Mouse (Mus musculus): ENCODE data around the gene Thrap3. TPM values are rescaled to one million over a fixed set of nuclear protein-coding genes. Genes with fewer than 3 reads are reported as not detected.
A peak's percentile ranks its signal among the peaks of the same experiment; 100 is the strongest.

The Thrap3 gene
- total and polyA plus RNA-seq, 3 experiments, result 37.9 to 118 (median 100) TPM

DNA sequence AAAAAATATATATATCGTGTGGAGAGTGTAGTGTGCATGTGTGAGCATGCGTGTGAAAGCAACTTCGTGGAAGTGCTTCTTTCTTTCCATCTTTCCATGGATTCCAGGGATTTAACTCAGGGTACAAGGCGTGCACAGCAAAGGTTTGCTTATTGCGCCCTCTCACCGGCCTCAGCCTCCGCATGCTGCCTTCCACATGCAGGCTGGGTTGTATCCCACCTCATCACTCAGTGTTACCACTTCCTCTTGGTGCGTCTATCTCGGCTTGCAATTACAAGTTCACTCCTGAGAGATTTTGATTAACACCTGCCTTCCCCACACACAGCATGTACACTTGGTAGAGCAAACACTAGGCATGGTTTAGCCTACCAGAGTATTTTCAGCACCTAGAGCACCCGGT is 32.6 kb upstream of the Thrap3 start:
- H3K27ac ChIP-seq, result no peak overlapping the region
- WGBS, result 76% methylated on average over 10 of the region's 10 CpGs
- intact Hi-C loops (cut with DNase I), result no loop called here
- no peak overlapping the region for H3K9ac ChIP-seq (ENCODE audit: low read depth, low read length)
- TF ChIP-seq EP300 (IDR thresholded peaks at IDR 0.05; ENCODE audit: insufficient read depth, low read depth, low read length) (no peak), CTCF (IDR thresholded peaks at IDR 0.05) (no peak), POLR2A (IDR thresholded peaks at IDR 0.05; ENCODE audit: insufficient read depth, low read depth, low read length) (no peak)
- H3K36me3 ChIP-seq (ENCODE audit: control insufficient read depth, insufficient read depth, low read length), result peaks cover 18% of the 10 kb centered on the region
- H3K79me2 ChIP-seq (replicated peaks; ENCODE audit: control insufficient read depth, insufficient read depth, low read length), result no peaks in the 10 kb centered on the region
- peaks cover 8% of the 10 kb centered on the region for H3K4me1 ChIP-seq (ENCODE audit: control insufficient read depth, insufficient read depth, low read length)
- no peak for DNase-seq
- no peaks in the 10 kb centered on the region for H3K27me3 ChIP-seq (ENCODE audit: control insufficient read depth, insufficient read depth, low read length)
- H3K4me3 ChIP-seq, result no peak overlapping the region

DNA sequence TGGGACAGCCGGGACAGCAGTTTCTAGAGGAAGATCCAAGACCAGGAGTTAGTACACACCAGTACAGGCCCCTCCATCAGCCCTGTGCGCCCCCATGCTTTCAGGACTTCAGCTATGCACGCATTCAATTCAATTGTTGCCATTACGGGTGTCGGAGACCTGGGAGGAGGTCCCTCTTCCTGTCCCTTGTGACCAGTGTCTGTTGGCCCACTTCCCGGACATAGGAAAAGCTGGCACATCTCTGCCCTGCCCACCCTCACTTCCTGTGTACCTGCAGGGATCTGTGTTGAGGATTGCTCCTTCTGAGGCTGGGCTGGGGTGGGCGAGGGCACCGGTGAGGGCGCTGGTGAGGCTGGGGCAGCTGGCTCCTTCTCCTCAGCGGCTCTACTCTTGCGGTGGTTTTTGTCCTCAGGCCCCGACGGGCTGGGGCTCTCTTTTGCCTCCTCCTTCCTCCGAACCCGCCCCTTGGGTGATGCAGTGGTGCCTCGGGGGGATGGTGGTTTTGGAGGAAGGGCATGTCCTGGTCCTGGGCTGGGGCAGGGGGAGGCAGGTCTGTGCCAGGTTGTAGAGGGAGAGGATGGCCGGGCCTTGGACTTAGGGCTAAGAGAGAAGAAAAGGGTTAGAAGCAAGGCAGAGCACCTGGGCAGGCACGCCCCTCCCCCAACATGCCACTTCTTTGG is 32.1 kb upstream of the Thrap3 start:
- peaks cover 8% of the 10 kb centered on the region for H3K4me1 ChIP-seq (ENCODE audit: control insufficient read depth, insufficient read depth, low read length)
- H3K27ac ChIP-seq, result peak overlapping the region; percentile 43
- no peak overlapping the region for H3K9ac ChIP-seq (ENCODE audit: low read depth, low read length)
- intact Hi-C loops (cut with DNase I), result no loop called here
- H3K27me3 ChIP-seq (ENCODE audit: control insufficient read depth, insufficient read depth, low read length), result no peaks in the 10 kb centered on the region
- no peak for TF ChIP-seq CTCF (IDR thresholded peaks at IDR 0.05)
- TF ChIP-seq POLR2A (IDR thresholded peaks at IDR 0.05; ENCODE audit: insufficient read depth, low read depth, low read length), result no peak
- no peak for TF ChIP-seq EP300 (IDR thresholded peaks at IDR 0.05; ENCODE audit: insufficient read depth, low read depth, low read length)
- 51% methylated on average over 18 of the region's 18 CpGs for WGBS
- no peak overlapping the region for H3K4me3 ChIP-seq
- no peaks in the 10 kb centered on the region for H3K79me2 ChIP-seq (replicated peaks; ENCODE audit: control insufficient read depth, insufficient read depth, low read length)
- peaks cover 16% of the 10 kb centered on the region for H3K36me3 ChIP-seq (ENCODE audit: control insufficient read depth, insufficient read depth, low read length)
- peak in 1 of 2 experiments; percentile 33 for DNase-seq

DNA sequence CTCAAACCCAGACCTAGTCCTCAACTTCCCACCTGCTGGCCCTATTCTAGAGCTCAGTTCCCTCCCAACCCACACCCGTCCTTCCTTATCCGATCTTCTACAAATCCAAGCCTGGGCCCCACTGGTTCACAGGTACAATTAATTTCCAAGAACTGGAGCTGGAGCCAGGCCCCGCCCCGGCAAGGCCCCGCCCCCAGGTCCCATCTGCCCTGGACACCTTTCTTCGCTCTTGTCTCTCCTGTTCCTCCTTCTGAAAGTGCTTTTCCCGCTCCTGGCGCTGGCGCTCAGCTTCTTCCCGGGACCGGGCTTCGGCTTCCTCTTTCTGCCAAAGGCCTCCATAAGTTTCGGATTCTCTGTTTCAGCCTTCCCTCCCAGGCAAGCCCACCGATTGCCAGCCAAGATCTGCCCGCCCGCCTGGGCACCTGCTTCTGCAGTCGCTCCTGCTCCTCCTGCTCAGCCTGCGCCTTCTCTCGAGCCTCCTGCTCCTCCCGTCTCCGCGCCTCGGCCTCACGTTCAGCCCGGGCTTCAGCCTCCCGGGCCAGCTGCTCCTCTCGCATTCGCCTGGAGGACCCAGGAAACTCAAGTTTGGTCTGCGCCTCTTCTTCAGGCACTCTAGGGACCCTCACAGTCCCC is 31.2 kb upstream of the Thrap3 start:
- TF ChIP-seq POLR2A (IDR thresholded peaks at IDR 0.05; ENCODE audit: insufficient read depth, low read depth, low read length) (no peak), EP300 (IDR thresholded peaks at IDR 0.05; ENCODE audit: insufficient read depth, low read depth, low read length) (no peak), CTCF (IDR thresholded peaks at IDR 0.05) (no peak)
- WGBS, result 90% methylated on average over 29 of the region's 29 CpGs
- Histone ChIP-seq H3K4me1 (ENCODE audit: control insufficient read depth, insufficient read depth, low read length) (peaks cover 6% of the 10 kb centered on the region), H3K79me2 (replicated peaks; ENCODE audit: control insufficient read depth, insufficient read depth, low read length) (no peaks in the 10 kb centered on the region), H3K4me3 (no peak overlapping the region), H3K9ac (ENCODE audit: low read depth, low read length) (no peak overlapping the region), H3K27ac (peak overlapping the region; percentile 28), H3K36me3 (ENCODE audit: control insufficient read depth, insufficient read depth, low read length) (peaks cover 10% of the 10 kb centered on the region), H3K27me3 (ENCODE audit: control insufficient read depth, insufficient read depth, low read length) (no peaks in the 10 kb centered on the region)
- intact Hi-C loops (cut with DNase I), result no loop called here
- DNase-seq, result peak in 1 of 2 experiments; percentile 26

DNA sequence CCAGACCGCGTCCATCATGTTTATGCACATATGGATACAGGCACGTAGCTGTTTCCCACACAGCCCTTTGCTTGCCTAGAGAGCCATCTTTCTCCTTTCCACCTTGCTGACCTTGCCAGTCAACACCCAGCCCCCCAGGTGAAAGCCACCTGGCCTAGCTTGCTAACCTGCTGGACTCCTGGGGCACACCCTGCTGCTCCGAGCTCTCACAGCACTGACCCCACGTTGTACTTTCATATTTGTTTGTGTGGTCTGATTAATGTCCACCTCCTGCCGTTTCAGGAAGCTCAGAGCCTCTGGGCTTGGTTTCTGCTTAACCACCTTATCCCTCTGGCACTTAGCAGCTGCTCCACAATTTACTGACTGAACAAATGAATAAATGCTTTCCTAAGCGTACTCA is 27.3 kb upstream of the Thrap3 start:
- Histone ChIP-seq H3K9ac (ENCODE audit: low read depth, low read length) (no peak overlapping the region), H3K4me1 (ENCODE audit: control insufficient read depth, insufficient read depth, low read length) (peaks cover 5% of the 10 kb centered on the region), H3K36me3 (ENCODE audit: control insufficient read depth, insufficient read depth, low read length) (no peaks in the 10 kb centered on the region), H3K27me3 (ENCODE audit: control insufficient read depth, insufficient read depth, low read length) (no peaks in the 10 kb centered on the region), H3K79me2 (replicated peaks; ENCODE audit: control insufficient read depth, insufficient read depth, low read length) (no peaks in the 10 kb centered on the region), H3K4me3 (no peak overlapping the region), H3K27ac (no peak overlapping the region)
- 62% methylated on average over 7 of the region's 7 CpGs for WGBS
- DNase-seq, result no peak
- TF ChIP-seq POLR2A (IDR thresholded peaks at IDR 0.05; ENCODE audit: insufficient read depth, low read depth, low read length) (no peak), CTCF (IDR thresholded peaks at IDR 0.05) (no peak), EP300 (IDR thresholded peaks at IDR 0.05; ENCODE audit: insufficient read depth, low read depth, low read length) (no peak)
- intact Hi-C loops (cut with DNase I), result no loop called here

DNA sequence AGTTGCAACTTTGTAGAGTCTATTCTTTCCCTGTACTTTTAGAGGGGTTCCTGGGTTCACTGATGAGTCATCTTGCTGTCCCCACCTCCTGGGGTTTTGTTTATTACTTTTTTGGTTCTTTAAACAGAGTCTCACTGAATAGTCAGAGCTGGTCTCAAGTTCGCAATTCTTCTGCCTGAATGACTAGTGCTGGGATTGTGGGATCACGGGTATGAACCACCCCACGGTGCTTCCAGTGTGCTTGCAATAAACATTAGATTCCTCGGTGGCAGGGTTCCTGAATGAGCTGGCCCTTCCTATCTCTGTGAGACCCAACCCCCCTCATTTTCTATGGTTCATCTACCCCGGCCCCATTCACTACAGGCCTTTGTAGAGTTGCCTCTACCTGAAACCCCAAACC is 25.6 kb upstream of the Thrap3 start:
- peak overlapping the region; percentile 88 for H3K27ac ChIP-seq
- H3K27me3 ChIP-seq (ENCODE audit: control insufficient read depth, insufficient read depth, low read length), result no peaks in the 10 kb centered on the region
- peak in 1 of 2 experiments; percentile 23 for DNase-seq

More for the DNA sequence above, 25.6 kb upstream of the Thrap3 start:
- TF ChIP-seq EP300 (IDR thresholded peaks at IDR 0.05; ENCODE audit: insufficient read depth, low read depth, low read length) (no peak), CTCF (IDR thresholded peaks at IDR 0.05) (no peak)
- intact Hi-C loops (cut with DNase I), result no loop called here
- Histone ChIP-seq H3K4me3 (no peak overlapping the region), H3K36me3 (ENCODE audit: control insufficient read depth, insufficient read depth, low read length) (no peaks in the 10 kb centered on the region), H3K9ac (ENCODE audit: low read depth, low read length) (no peak overlapping the region), H3K79me2 (replicated peaks; ENCODE audit: control insufficient read depth, insufficient read depth, low read length) (no peaks in the 10 kb centered on the region), H3K4me1 (ENCODE audit: control insufficient read depth, insufficient read depth, low read length) (peaks cover 5% of the 10 kb centered on the region)
- WGBS, result 27% methylated on average over 5 of the region's 5 CpGs
